Mouse (Mus musculus): ENCODE results near the gene Col1a2. TPM values are rescaled to one million over a fixed set of nuclear protein-coding genes. Genes with fewer than 3 reads are reported as not detected.

The Col1a2 gene
- polyA plus RNA-seq (2014; fragmentation: Nextera tagmentation; extraction: Ambion mirVana) = 32.8 and 57.9 TPM in 2 replicates

- 0 out of 2 replicates have a peak, but pooled peaks cover 3% of the 10 kb centered on the region for H3K27me3 ChIP-seq (replicated peaks; ENCODE audit: control insufficient read depth, insufficient read depth, low read length)
- peak within 1 kb of the TSS; percentile 28 for H3K4me3 ChIP-seq (ENCODE audit: low read depth, low read length)
- DNase-seq (ENCODE audit: low spot score) (no peak), ATAC-seq (peak; percentile 38; the same call in 1 of the 2 replicates)
- no peaks in the 10 kb centered on the region for H3K36me3 ChIP-seq (ENCODE audit: control insufficient read depth, insufficient read depth, low read length)
- no peak within 1 kb of the TSS for H3K27ac ChIP-seq (ENCODE audit: low read depth, low read length)
- H3K4me2 ChIP-seq (ENCODE audit: low read length) = peak within 1 kb of the TSS; percentile 65
- no peaks in the 10 kb centered on the region for H3K9me3 ChIP-seq (replicated peaks; ENCODE audit: control insufficient read depth, low read length)
- peaks cover 7% of the 10 kb centered on the region; the same call in 1 of the 2 replicates for H3K4me1 ChIP-seq (ENCODE audit: control insufficient read depth, insufficient read depth, low read length)
- 28% methylated on average over 3 of the region's 3 CpGs for WGBS
- H3K9ac ChIP-seq (ENCODE audit: low read length) = peak within 1 kb of the TSS; percentile 49
Measured at GRCm38 (mm10) chr6:4504603-4505131, at the start of gene Col1a2. Gene Col1a2 (plus strand): TSS chr6:4504814.

GRCm38 (mm10) chr6:4455518-4455917, 49.1 kb upstream of the Col1a2 start:
- Histone ChIP-seq H3K9ac (ENCODE audit: low read length) (no peak overlapping the region), H3K4me2 (ENCODE audit: low read length) (no peak overlapping the region), H3K36me3 (ENCODE audit: control insufficient read depth, insufficient read depth, low read length) (no peaks in the 10 kb centered on the region), H3K4me1 (ENCODE audit: control insufficient read depth, insufficient read depth, low read length) (no peaks in the 10 kb centered on the region), H3K9me3 (replicated peaks; ENCODE audit: control insufficient read depth, low read length) (no peaks in the 10 kb centered on the region), H3K27me3 (replicated peaks; ENCODE audit: control insufficient read depth, insufficient read depth, low read length) (no peaks in the 10 kb centered on the region), H3K4me3 (ENCODE audit: low read depth, low read length) (no peak overlapping the region), H3K27ac (ENCODE audit: low read depth, low read length) (no peak overlapping the region)
- no peak for DNase-seq (ENCODE audit: low spot score)
- no peak for ATAC-seq
- 25% methylated on average over 5 of the region's 5 CpGs for WGBS

- no peak overlapping the region for H3K4me3 ChIP-seq (ENCODE audit: low read depth, low read length)
- H3K4me1 ChIP-seq (ENCODE audit: control insufficient read depth, insufficient read depth, low read length) = no peaks in the 10 kb centered on the region
- H3K9ac ChIP-seq (ENCODE audit: low read length) = no peak overlapping the region
- no peaks in the 10 kb centered on the region for H3K36me3 ChIP-seq (ENCODE audit: control insufficient read depth, insufficient read depth, low read length)
- H3K27me3 ChIP-seq (replicated peaks; ENCODE audit: control insufficient read depth, insufficient read depth, low read length) = no peaks in the 10 kb centered on the region
- no peak overlapping the region for H3K27ac ChIP-seq (ENCODE audit: low read depth, low read length)
- DNase-seq (ENCODE audit: low spot score) (no peak), ATAC-seq (no peak)
- WGBS = 20% methylated on average over 5 of the region's 5 CpGs
- H3K9me3 ChIP-seq (replicated peaks; ENCODE audit: control insufficient read depth, low read length) = no peaks in the 10 kb centered on the region
- no peak overlapping the region for H3K4me2 ChIP-seq (ENCODE audit: low read length)
Measured at GRCm38 (mm10) chr6:4455961-4456617, 48.5 kb upstream of the Col1a2 start.

- Histone ChIP-seq H3K4me1 (ENCODE audit: control insufficient read depth, insufficient read depth, low read length) (no peaks in the 10 kb centered on the region), H3K27ac (ENCODE audit: low read depth, low read length) (no peak overlapping the region), H3K36me3 (ENCODE audit: control insufficient read depth, insufficient read depth, low read length) (no peaks in the 10 kb centered on the region), H3K4me3 (ENCODE audit: low read depth, low read length) (no peak overlapping the region), H3K9me3 (replicated peaks; ENCODE audit: control insufficient read depth, low read length) (no peaks in the 10 kb centered on the region), H3K27me3 (replicated peaks; ENCODE audit: control insufficient read depth, insufficient read depth, low read length) (no peaks in the 10 kb centered on the region), H3K9ac (ENCODE audit: low read length) (no peak overlapping the region), H3K4me2 (ENCODE audit: low read length) (no peak overlapping the region)
- DNase-seq (ENCODE audit: low spot score) (no peak), ATAC-seq (no peak)
- 69% methylated on average over 12 of the region's 12 CpGs for WGBS
Measured at GRCm38 (mm10) chr6:4456691-4457447, 47.7 kb upstream of the Col1a2 start.

- no peak for ATAC-seq
- Histone ChIP-seq H3K9ac (ENCODE audit: low read length) (no peak overlapping the region), H3K4me3 (ENCODE audit: low read depth, low read length) (no peak overlapping the region), H3K36me3 (ENCODE audit: control insufficient read depth, insufficient read depth, low read length) (no peaks in the 10 kb centered on the region), H3K9me3 (replicated peaks; ENCODE audit: control insufficient read depth, low read length) (no peaks in the 10 kb centered on the region), H3K27me3 (replicated peaks; ENCODE audit: control insufficient read depth, insufficient read depth, low read length) (no peaks in the 10 kb centered on the region), H3K27ac (ENCODE audit: low read depth, low read length) (no peak overlapping the region), H3K4me2 (ENCODE audit: low read length) (no peak overlapping the region), H3K4me1 (ENCODE audit: control insufficient read depth, insufficient read depth, low read length) (no peaks in the 10 kb centered on the region)
- 19% methylated on average over 6 of the region's 6 CpGs for WGBS
- DNase-seq (ENCODE audit: low spot score) = no peak
Measured at GRCm38 (mm10) chr6:4457555-4457996, 47.0 kb upstream of the Col1a2 start.

GRCm38 (mm10) chr6:4465320-4465719, 39.3 kb upstream of the Col1a2 start:
- DNase-seq (ENCODE audit: low spot score) = no peak
- Histone ChIP-seq H3K27ac (ENCODE audit: low read depth, low read length) (no peak overlapping the region), H3K4me3 (ENCODE audit: low read depth, low read length) (no peak overlapping the region), H3K4me1 (ENCODE audit: control insufficient read depth, insufficient read depth, low read length) (no peaks in the 10 kb centered on the region), H3K36me3 (ENCODE audit: control insufficient read depth, insufficient read depth, low read length) (no peaks in the 10 kb centered on the region), H3K4me2 (ENCODE audit: low read length) (no peak overlapping the region), H3K27me3 (replicated peaks; ENCODE audit: control insufficient read depth, insufficient read depth, low read length) (no peaks in the 10 kb centered on the region), H3K9ac (ENCODE audit: low read length) (no peak overlapping the region), H3K9me3 (replicated peaks; ENCODE audit: control insufficient read depth, low read length) (no peaks in the 10 kb centered on the region)
- 37% methylated on average over 3 of the region's 3 CpGs for WGBS
- no peak for ATAC-seq

- H3K9me3 ChIP-seq (replicated peaks; ENCODE audit: control insufficient read depth, low read length) = no peaks in the 10 kb centered on the region
- H3K4me3 ChIP-seq (ENCODE audit: low read depth, low read length) = no peak overlapping the region
- H3K36me3 ChIP-seq (ENCODE audit: control insufficient read depth, insufficient read depth, low read length) = no peaks in the 10 kb centered on the region
- H3K4me2 ChIP-seq (ENCODE audit: low read length) = no peak overlapping the region
- peaks cover 9% of the 10 kb centered on the region; the same call in 1 of the 2 replicates for H3K4me1 ChIP-seq (ENCODE audit: control insufficient read depth, insufficient read depth, low read length)
- ATAC-seq = no peak
- H3K9ac ChIP-seq (ENCODE audit: low read length) = no peak overlapping the region
- H3K27ac ChIP-seq (ENCODE audit: low read depth, low read length) = no peak overlapping the region
- 22% methylated on average over 4 of the region's 4 CpGs for WGBS
- H3K27me3 ChIP-seq (replicated peaks; ENCODE audit: control insufficient read depth, insufficient read depth, low read length) = no peaks in the 10 kb centered on the region
- DNase-seq (ENCODE audit: low spot score) = no peak
Measured at GRCm38 (mm10) chr6:4483577-4483936, 21.1 kb upstream of the Col1a2 start.

GRCm38 (mm10) chr6:4483937-4484601, 20.5 kb upstream of the Col1a2 start:
- H3K36me3 ChIP-seq (ENCODE audit: control insufficient read depth, insufficient read depth, low read length) = no peaks in the 10 kb centered on the region
- peaks cover 9% of the 10 kb centered on the region; the same call in 1 of the 2 replicates for H3K4me1 ChIP-seq (ENCODE audit: control insufficient read depth, insufficient read depth, low read length)
- no peak overlapping the region for H3K4me3 ChIP-seq (ENCODE audit: low read depth, low read length)
- WGBS = 51% methylated on average over 7 of the region's 7 CpGs
- H3K9me3 ChIP-seq (replicated peaks; ENCODE audit: control insufficient read depth, low read length) = no peaks in the 10 kb centered on the region
- H3K27ac ChIP-seq (ENCODE audit: low read depth, low read length) = no peak overlapping the region
- DNase-seq (ENCODE audit: low spot score) = no peak
- H3K4me2 ChIP-seq (ENCODE audit: low read length) = no peak overlapping the region
- H3K27me3 ChIP-seq (replicated peaks; ENCODE audit: control insufficient read depth, insufficient read depth, low read length) = no peaks in the 10 kb centered on the region
- H3K9ac ChIP-seq (ENCODE audit: low read length) = no peak overlapping the region
- no peak for ATAC-seq
